Mouse (Mus musculus) CD4-positive helper T cell, adult 2 months (primary cell): ENCODE results near the gene Rpp25.

Experiments used
- DNase-seq: peaks from one replicate; pipeline ENCODE4 v3.0.0-alpha.2; 2012; ENCODE audit warnings: low read depth, missing footprints, low spot score

Rpp25 gene

GRCm38 (mm10) chr9:57503622-57504380 is at the start of gene Rpp25:
TSS of gene Rpp25 (plus strand) at chr9:57504026.
- DNase-seq, result no peak

GRCm38 (mm10) chr9:57459707-57460106 is 44.1 kb upstream of the Rpp25 start:
- DNase-seq, result no peak

GRCm38 (mm10) chr9:57462866-57463265 is 41.0 kb upstream of the Rpp25 start:
- DNase-seq, result no peak

DNA sequence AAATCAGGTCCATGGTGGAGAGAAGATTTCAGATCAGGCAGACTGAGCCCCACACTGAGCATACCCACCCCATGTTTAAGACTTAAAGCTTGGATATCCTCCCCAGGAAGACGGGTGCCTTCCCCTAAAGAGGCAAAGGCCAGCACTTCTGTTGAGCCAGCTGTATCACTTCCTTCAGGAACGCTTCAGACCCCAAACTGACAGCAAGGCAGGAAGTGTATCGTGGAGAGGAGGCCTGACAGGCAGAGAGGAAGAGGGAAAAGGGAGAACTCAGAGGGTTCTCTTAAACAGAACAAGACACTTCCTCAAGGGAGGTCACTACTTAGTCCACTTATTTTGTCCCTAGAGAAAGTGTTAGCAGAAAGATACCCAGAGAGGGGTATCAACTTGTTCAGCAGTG is 37.7 kb upstream of the Rpp25 start:
- no peak for DNase-seq

DNA sequence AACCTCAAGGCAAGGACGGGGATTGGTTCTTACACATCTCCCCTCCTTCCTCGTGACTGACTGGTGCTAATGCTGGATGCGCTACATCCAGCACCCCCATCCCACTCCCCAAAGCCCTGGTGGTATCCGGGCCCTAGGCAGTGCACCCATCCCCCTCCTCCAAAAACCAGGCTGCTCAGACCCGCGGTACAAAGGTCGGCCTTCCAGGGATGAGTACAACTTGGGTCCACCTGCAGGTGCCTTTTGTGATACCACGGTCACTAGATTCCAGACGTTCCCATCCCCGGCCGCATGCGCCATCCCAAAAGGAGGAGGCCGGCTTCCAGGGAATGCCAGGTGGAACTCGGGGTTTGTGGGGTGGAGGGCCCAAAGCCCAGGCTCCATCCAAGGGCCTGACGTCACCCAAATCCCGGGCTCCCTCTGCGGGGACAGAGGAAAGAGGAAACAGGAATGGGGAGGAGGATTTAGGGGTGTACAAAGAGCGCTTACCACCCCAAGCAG is 36.5 kb upstream of the Rpp25 start:
- no peak for DNase-seq

GRCm38 (mm10) chr9:57467896-57468549 is 35.8 kb upstream of the Rpp25 start, which contains the start of gene Scamp5:
TSS of gene Scamp5 (minus strand) at chr9:57468060.
- peak; percentile 82 for DNase-seq

DNA sequence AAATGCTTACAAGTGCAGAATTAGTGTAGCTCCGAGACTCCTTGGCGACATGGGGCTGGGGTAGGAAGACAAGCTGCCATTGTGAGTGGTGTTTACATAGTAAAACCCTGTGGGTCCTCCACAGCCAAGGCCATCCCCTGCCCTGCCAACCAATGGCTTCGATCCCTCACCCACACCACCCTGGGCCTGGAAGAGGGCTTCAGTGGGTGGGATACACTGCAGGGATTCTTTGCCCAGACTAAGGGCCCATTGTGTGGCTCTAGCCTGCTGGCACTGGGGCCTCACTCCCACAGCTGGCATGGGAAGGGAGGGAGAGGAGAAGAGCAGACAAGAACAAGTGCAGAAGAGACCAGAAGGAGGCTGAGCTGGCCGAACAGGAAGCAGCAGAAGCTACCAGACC is 34.9 kb upstream of the Rpp25 start:
- DNase-seq, result no peak

DNA sequence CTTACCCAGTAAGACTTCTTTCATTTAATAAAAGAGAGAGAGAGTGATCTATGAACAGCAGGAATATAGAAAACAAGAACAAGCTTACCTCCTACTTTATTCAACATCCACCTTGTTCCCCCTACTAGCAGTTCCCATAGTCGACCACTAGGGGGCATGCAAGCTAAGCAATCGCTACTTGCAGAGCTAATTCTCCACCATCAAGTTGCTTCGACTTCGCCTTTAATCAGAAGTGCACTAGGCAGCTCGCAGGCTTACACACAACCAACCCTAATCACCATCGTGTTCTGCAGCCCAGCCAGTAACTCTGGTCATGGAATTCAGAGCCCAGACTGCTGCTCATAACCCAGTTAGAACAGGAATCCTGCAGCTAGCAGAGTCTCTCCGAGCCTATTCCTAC is 18.1 kb upstream of the Rpp25 start:
- DNase-seq, result peak; percentile 74

GRCm38 (mm10) chr9:57487807-57488206 is 16.0 kb upstream of the Rpp25 start:
- DNase-seq, result no peak

DNA sequence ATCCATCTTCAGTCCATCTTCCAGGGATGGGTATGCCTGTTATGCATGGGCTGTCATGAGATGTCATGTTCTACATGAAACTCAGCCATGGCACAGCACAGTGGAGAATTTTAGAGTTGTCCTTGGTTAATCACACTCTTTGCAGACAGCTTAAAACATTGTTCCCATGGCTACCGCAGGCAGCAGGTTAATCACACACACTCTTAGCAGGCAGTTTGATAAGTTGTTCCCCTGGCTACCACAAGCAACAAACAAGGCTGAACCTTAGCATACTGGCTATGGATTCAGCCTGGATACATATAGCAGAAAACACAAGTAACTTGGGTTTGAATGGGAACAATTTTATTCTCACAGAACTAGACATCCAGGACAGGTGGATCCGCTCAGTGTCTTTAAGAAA is 10.3 kb upstream of the Rpp25 start:
- no peak for DNase-seq

DNA sequence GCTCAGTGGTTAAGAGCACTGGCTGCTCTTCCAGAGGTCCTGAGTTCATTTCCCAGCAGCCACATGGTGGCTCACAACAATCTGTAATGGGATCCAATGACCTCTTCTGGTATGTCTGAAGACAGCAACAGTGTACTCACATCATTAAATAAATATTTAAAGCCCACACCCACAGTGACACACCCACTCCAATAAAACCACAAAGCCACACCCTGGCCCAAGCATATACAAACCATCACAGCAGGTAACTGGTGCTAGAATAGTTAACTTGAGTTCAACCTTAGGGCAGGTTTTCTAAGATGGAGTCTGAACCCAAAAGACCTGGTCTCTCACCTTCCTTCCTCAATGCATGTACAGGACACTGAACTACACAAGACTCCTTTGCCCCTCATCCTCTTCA is 8.9 kb upstream of the Rpp25 start:
- DNase-seq, result no peak

DNA sequence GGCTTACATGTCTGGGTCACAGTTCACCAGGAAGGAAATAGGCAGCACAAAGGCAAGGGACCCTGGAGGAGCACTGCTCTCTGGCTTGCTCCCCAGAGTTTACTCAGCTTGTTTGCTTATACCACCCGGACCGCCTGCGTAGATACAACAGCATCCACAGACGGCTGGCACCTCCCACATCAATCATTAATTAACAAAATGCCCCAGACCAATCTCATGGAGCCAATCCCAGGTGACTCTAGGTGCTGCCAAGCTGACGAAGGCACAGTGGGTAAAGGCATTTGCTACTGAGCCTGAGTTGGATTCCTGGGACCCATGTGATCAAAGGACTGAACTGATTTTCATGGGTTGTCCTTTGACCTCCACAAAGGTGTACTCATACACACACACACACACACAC is 6.6 kb upstream of the Rpp25 start:
- no peak for DNase-seq

DNA sequence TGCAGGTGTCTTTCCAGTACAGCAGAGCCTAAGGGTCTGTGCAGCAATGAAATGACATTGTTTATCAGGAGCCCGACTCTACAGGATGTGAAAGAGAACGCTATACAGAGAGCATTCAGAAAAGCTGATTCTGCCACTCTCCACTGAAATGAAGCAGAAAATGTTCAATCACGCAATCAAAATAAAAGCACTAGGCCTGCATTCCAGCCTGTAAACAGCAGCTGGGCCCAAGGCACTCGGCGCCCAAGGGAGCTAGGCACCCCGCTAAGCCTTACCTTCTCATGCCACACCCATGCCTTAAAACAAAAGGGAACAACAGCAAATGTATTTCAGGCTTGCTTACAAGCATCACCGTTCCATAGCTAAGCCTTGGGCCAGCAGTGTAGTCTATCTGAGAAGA is 5.3 kb upstream of the Rpp25 start:
- no peak for DNase-seq

- no peak for DNase-seq
These were observed 2.4 kb upstream of the Rpp25 start for GRCm38 (mm10) chr9:57501452-57501851.

GRCm38 (mm10) chr9:57501861-57502260 is 2.0 kb upstream of the Rpp25 start:
- no peak for DNase-seq

DNA sequence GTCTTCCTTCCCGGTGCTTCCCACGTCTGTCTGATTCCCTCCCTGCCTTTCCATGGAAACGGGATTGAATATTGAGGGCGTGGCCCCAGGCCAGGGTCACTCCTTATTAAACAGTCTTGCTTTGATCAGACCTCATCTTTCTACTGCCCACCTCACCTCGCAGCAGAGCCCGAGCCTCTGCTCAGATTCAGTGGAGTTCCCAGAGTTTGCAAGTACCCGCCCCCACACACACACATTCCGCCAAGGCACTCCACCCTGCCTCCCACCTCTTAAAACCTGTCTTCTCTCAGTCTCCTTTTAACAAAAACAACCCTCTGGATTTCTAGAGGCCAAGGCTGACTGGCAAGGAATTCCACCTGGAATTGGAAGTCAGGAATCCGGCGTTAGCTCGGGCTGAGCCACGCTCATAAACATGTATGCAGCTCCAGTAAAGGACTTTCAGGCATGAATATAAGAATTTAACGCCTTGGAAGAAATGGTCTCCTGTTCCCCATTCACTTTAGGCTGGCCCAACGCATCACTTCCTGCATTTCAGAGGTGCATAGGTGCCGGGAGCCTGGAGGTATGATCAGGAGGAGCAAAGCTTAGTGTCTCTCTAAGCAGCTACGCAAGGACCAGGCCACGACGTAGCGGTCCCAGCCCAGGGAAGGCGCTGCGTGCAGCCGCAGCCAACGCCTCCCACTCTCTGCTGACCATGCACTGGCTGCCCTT is 760 bp upstream of the Rpp25 start:
- DNase-seq, result no peak

DNA sequence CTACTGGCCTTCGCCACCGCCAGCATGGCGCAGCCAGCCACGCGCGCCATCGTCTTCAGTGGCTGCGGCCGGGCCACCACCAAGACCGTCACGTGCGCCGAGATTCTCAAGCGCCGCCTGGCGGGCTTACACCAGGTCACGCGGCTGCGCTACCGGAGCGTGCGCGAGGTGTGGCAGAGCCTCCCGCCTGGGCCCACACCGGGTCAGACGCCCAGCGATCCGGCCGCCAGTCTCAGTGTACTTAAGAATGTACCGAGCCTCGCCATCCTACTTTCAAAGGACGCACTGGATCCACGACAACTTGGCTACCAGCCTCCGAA is 515 bp downstream of the Rpp25 start:
- DNase-seq, result peak; percentile 60

GRCm38 (mm10) chr9:57504891-57505290 is 1.1 kb downstream of the Rpp25 start:
- DNase-seq, result no peak

DNA sequence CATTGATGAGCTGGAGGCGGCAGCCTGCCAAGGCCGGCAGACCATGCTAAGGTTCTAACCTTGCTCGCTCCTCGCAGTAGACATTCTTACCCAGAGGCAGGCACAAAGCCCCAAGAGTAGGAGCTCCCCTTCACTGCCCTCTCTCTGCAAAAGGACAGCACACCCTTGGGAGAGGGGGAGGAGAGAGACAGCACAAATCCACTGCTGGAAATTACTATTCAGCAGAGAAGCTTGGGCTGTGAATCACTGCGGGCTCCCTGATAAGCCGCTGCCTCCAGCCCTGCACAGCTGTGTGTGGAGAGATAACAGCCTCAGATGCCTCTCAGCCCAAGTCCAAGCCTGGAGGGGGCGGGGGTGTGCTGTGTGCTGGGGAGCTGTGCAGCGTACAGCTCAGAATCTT is 1.9 kb downstream of the Rpp25 start:
- DNase-seq, result no peak

- DNase-seq, result no peak
These were observed 6.8 kb downstream of the Rpp25 start for GRCm38 (mm10) chr9:57510577-57510976.

DNA sequence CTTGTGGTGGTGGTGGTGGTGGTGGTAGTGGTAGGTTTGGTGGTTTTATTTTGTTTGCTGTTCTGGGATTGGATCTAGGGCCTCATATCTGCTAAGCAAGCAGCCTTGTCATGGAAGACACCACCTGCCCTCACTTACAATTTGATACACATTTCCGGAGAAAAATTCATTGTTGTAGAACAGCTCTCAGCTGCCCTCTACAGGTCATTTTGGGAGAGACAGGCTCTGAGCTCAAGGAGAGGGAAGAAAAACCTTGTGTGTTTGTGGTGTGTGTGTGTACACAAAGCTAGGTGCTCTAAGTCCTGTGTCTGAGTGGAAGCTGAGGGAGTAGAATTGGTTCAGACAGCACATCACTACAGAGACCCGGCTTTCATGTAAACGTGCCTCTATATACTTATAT is 13.3 kb downstream of the Rpp25 start:
- peak; percentile 78 for DNase-seq

- DNase-seq, result no peak
These were observed 16.7 kb downstream of the Rpp25 start for GRCm38 (mm10) chr9:57520375-57521055.
